Mouse (Mus musculus) cerebellum, adult 9-11 months (tissue): ENCODE results near the gene Rab3ip.
A peak's percentile ranks its signal among the peaks of the same experiment; 100 is the strongest.

Source experiments
- DNase-seq: peaks from one replicate; pipeline ENCODE4 v3.0.0; 2022

The Rab3ip gene

GRCm38 (mm10) chr10:116956483-116957158, 6.1 kb upstream of the Rab3ip start:
- DNase-seq = no peak

GRCm38 (mm10) chr10:116955191-116955590, 4.6 kb upstream of the Rab3ip start:
- no peak for DNase-seq

- DNase-seq = peak; percentile 41
Measured at GRCm38 (mm10) chr10:116950886-116951285, 317 bp upstream of the Rab3ip start.

- peak; percentile 66 for DNase-seq
Measured at GRCm38 (mm10) chr10:116949111-116950008, 1.2 kb downstream of the Rab3ip start.

- no peak for DNase-seq
Measured at GRCm38 (mm10) chr10:116948414-116948813, 2.2 kb downstream of the Rab3ip start.

GRCm38 (mm10) chr10:116944940-116945339, 5.6 kb downstream of the Rab3ip start:
- no peak for DNase-seq

GRCm38 (mm10) chr10:116944144-116944543, 6.4 kb downstream of the Rab3ip start:
- DNase-seq = no peak

GRCm38 (mm10) chr10:116943025-116943424, 7.5 kb downstream of the Rab3ip start:
- no peak for DNase-seq

GRCm38 (mm10) chr10:116935028-116935427, 15.5 kb downstream of the Rab3ip start:
- DNase-seq = no peak

GRCm38 (mm10) chr10:116933794-116934193, 16.8 kb downstream of the Rab3ip start:
- no peak for DNase-seq

GRCm38 (mm10) chr10:116932418-116932817, 18.2 kb downstream of the Rab3ip start:
- DNase-seq = no peak

- DNase-seq = no peak
Measured at GRCm38 (mm10) chr10:116931497-116932179, 18.9 kb downstream of the Rab3ip start.

GRCm38 (mm10) chr10:116930936-116931335, 19.6 kb downstream of the Rab3ip start:
- no peak for DNase-seq

GRCm38 (mm10) chr10:116930506-116930905, 20.1 kb downstream of the Rab3ip start:
- DNase-seq = no peak

GRCm38 (mm10) chr10:116928826-116929225, 21.7 kb downstream of the Rab3ip start:
- DNase-seq = no peak

- DNase-seq = no peak
Measured at GRCm38 (mm10) chr10:116926428-116927113, 24.0 kb downstream of the Rab3ip start.

GRCm38 (mm10) chr10:116923651-116924495, 26.7 kb downstream of the Rab3ip start:
- no peak for DNase-seq

GRCm38 (mm10) chr10:116922161-116922560, 28.4 kb downstream of the Rab3ip start:
- no peak for DNase-seq

GRCm38 (mm10) chr10:116921416-116921815, 29.2 kb downstream of the Rab3ip start:
- no peak for DNase-seq

GRCm38 (mm10) chr10:116920641-116921040, 29.9 kb downstream of the Rab3ip start:
- DNase-seq = no peak

GRCm38 (mm10) chr10:116919368-116920317, 30.9 kb downstream of the Rab3ip start:
- DNase-seq = no peak
